Mouse (Mus musculus) left cerebral cortex, postnatal 14 days (tissue): ENCODE data around the gene Grin2c. TPM values are rescaled to one million over a fixed set of nuclear protein-coding genes. Genes with fewer than 3 reads are reported as not detected.
A peak's percentile ranks its signal among the peaks of the same experiment; 100 is the strongest.

Source experiments
- DNase-seq, 2 experiments: peaks; one replicate each; pipeline ENCODE4 v3.0.0; 2021 to 2022; ENCODE audit warnings: low spot score in 2 of 2, mixed read lengths in 1 of 2
- intact Hi-C: fragments of 180-260 bp; cut with DNase I; formaldehyde crosslinking; loops from one replicate; pipeline ENCODE4 v1.15.1; 2025
- total RNA-seq, 2 experiments: library from RNA; stranded (reverse); gene quantifications; 2 replicates each; pipeline ENCODE4 v1.2.3; 2021

Gene Grin2c
- total RNA-seq, 2 experiments from 2014 or later: 39.9 TPM

DNA sequence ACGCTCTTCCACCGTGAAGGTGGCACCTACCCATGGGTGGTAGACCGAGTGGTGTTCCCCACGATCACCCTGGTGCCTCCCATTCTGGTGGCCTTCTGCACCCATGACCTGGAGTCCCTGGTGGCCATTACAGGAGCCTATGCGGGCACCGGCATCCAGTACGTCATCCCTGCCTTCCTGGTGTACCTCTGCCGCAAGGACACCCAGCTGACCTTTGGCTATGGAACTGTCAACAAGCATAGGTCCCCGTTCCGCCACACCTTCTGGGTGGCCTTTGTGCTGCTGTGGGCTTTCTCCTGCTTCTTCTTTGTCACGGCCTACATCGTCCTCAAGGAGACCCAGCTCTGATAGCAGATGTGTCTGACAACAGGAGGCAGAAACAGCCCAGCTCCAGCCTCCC is 23.3 kb downstream of the Grin2c start:
- intact Hi-C loops: no loop called here
- no peak for DNase-seq

DNA sequence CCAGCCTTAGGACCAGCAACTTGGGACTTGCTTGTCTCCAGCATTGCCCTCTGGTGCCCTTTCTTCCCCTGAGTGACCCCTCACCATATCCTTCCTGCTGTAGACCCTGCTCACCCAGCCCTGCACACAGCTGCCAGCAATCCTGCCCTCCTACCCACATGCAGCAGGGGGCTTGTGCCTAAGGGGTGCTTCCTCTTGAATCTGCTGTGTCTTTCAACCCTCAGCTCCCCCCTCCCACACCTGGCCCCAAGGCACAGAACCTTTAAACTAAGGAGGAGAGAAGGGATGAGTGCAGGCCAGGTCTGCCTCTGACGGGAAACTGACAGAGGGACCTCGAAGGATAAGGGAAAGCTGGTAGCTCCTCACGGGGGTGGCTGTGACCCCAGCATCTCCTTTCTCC is 24.3 kb downstream of the Grin2c start:
- no peak for DNase-seq
- intact Hi-C loops: no loop called here

DNA sequence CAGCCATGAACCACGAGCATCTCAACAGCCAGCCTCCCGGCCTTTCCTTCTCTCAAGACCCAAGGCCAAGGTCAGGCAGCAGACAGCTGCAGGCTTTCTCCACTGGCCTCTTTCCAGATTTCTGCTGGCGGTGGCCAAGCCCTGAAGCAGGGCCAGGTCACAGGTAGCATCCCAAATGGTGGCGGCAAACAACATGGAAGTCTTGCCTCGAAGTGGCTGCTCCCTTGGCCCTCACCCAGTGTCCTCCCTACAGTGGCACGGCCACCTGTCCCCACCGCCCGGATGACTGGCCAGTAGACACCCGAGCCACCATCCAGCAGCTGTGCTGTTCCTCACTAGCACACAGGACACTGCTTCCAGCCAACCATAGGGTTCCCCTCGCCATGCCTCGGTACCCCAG is 25.6 kb downstream of the Grin2c start:
- DNase-seq: no peak
- intact Hi-C loops: no loop called here

DNA sequence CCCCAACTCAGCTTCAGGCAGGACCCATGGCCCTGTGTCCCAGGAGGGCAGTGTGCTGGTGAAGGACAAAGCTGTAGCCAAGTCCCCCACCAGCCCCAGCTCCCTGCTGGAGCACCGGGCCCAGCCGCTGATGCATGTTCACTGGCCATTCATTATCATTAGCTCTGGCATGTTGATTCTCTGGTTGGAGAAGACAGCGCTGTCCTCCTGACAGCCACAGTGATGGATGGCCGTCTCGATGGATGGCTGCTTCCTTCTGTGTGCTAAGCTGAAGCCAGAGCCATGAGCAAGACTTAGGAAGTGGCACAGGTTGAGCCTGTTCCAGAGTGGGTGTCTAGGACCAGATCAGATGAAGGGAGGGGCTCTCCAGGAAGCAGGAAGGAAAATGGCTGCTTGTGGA is 30.5 kb downstream of the Grin2c start:
- intact Hi-C loops: no loop called here
- no peak for DNase-seq

DNA sequence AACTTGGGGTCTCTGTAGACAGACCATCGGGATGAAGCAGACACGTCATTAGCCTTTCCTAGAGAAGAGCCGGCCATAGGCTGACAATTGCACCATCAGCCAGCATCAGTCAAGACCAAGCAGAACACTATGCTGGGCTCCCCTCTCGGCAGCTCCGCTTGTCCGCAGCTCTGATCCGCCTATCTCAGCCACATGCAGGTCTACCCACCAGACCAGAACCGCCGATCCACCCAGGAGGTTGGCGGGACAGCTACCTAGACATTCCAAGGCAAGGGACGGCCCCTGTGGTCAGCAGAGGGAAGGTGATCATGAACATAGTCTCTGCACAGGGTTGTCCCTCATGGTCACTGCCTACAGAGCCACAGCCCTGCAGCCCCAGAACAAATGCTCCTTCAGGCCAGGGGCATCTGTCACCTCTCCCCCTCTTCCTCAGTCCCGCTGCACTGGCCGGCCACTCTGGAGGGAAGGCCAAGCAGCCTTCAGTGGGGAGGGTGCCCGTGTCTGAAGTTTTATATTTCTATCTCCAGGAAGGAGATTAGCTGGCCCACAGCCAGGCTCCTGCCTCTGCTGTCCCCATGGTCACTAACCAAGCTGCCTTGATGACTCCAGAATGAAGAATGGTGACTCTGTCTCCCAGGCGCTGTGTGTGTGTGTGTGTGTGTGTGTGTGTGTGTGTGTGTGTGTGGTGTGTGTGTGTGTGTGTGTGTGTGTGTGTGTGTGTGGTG is 32.6 kb downstream of the Grin2c start:
- intact Hi-C loops: no loop called here
- peak in 1 of 2 experiments; percentile 52 for DNase-seq

DNA sequence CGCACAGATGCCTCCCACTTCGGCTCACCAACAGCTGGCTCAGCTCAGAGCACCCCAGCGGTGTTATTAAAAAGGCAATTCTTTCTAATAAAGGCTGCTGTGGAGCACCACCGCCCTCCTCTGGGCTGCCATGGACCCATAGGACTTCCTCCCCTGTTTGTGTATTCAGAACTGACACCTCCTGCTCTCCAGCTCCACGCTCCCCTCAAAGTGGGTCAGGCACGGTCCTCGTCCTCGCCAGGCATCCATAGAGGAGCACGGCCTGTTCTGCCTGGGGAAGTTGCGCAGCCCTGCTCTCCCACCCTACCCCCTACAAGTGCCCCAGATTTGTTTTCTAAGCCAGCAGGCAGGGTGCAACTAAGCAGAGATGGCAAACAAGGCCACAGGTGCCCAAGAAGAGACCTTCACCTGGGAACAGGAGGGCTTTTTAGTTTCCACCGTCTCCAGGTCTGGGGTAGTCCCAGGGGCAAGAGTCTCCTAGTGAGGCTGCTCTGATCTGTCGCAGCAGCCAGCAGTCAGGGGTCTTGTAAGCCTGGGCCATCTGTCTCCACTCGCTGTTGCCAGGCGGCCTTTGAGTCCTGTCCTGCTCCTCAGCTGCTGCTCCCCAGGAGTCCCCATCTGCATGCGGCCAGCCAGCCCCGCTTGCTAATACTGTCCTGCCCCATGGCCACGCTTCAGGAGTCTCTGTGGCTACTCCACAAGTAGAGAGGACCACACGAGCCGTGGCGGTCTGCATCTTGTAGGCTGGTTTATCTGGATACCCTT is 33.3 kb downstream of the Grin2c start:
- intact Hi-C loops: no loop called here
- DNase-seq: peak; percentile 53 to 68

DNA sequence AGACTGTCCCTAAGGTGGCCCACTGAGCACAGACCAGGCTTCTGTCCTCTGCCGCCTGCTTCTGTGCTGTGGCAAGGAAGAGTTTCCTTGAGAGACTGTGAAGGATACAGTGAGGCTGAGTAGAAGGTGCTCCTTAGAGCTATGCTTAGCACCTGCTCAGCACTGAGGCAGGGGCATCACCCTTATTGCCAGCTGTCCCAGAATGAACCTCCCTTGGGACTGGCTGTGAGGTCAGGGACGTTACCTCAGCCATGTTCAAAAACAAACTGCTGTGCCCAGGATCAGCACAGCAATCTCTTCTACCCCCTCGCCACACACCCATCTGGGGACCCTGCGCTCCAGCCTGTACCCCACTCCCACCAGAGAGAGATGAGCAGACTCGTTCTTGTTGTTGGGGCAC is 34.2 kb downstream of the Grin2c start:
- DNase-seq: no peak
- intact Hi-C loops: no loop called here

DNA sequence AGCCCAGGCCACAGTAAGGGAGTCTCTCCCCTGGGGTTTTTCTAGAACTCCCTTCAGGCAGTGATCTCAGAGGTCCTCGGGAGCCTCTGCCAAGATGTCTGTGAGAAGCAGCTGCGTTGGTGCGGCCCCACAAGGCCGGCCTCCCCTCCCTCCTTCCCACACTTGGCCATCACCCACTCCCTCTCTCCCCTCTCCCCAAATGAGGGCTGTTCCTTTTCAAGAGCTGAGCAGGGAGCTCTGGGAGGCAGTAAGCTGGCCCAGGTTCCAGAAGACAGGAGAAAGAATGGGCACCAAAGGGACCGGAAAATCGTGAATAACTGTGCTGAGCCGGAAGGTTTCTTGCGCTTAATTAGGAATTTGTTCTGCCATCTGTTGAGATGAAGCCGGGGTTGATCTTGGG is 35.1 kb downstream of the Grin2c start:
- intact Hi-C loops: no loop called here
- no peak for DNase-seq

DNA sequence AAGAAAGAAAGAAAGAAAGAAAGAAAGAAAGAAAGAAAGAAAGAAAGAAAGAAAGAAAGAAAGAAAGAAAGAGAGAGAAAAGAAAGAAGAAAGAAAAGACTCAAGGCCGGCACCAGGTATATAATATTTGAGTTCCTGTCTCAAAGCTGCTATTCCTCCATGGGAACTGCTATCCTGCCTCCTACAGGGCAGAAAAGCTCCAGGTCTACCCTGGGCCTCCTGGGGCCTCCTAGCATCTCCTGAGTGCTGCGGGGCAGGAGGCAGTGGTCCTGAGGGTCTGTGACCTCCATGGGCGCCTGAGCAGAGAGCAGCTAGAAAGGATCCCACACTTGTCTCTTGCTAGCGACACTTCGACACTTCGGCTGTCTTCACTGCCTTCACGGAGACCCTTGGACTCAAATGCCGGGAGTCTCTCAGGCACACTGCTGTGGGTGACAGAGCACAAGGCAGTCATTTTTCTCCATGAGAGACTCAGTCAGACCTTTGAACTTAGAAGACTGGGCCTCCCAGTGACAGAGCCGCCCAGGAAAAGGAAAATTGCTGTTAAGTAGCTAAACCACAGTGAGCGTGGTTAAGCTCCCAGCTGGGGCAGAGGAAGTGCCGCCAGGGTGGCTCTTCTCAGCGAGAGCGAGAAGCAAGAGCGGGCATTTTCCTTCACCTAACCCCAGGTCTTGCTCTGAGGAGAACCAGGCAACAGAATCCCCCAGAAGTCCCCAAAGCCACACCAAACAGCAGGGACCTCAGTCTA is 35.7 kb downstream of the Grin2c start:
- intact Hi-C loops: no loop called here
- no peak for DNase-seq

DNA sequence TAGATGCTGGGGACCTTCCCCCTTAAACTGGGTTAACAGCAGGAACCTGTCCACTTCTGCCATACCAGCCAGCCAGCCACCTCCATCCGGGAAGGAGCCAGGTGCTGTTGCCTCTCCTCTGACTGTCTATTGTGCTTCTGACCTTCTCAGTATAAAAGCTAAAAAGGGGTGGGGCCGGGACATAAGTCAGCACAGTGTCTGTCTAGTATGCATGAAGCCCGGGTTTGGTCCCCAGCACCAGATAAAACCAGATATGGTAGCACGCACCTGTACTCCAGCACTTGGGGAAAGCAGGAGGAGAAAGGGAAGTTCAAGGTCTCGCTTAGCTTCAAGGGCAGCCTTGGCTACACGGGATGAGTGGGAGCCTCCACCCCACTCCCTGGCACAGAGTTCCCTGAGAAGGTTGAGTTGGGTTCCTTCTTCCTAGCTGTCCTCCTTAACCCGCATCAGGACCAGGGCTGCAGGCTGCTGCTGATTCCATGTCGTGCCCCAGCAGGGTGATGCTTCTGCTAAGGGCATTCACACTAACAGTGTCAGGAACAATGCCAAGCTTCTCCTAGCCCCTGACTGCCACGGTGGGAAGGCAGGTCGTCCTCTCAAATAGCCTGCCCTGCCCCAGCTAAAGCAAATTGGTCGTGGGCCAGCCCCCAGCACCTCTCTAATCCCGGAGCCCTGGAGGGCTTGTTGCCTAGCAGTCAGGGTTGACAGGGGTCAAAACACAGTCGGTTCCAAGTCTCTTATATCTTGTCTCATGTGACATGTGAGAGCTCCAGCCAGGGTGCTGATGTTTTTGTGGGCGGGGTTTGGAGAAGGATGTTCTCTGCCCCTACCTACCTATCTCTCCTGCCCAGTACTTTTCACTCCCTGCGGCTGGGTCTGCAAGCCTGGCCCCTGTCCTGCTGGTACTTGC is 37.8 kb downstream of the Grin2c start:
- no peak for DNase-seq
- intact Hi-C loops: no loop called here

DNA sequence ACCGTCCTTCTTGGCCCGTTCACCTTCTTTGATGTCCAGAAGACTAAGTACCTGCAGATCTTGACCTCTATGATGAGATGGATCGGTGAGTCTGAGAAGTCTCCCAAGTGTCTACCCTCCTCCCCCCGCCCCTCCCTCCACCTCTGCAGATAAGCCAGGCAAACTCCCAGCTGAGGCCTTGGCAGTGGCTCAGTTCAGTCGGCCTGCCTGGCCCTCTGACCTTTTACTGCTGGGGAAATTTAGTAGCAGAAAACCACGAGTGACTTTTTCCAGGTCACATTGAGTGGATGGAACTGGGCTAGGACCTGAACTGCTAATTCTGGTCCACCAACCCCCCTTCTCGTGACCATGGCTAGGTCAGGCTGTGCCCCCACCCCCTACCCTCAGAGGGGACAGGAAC is 38.6 kb downstream of the Grin2c start:
- intact Hi-C loops: no loop called here

DNA sequence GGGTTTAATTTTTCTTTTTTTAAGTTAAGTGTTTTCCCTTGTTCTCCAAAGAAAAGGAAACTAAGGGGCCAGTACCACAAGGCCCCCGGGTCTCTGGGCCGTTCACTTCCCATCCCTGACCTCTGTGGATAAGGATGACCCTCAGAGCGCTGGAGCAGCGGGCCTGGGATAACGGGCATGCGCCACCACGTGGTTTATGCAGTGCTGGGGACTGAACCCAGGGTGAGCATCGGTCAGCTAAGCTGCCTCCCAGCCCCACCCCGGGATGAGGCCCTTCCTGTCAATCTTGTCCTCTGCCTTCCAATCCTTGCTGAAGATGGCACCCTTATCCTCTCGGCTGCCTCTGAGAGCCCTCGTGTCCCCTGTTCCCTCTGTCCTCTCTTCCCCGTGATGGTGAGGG is 39.4 kb downstream of the Grin2c start:
- intact Hi-C loops: no loop called here

More for the DNA sequence above, 38.6 kb downstream of the Grin2c start:
- DNase-seq: no peak

DNA sequence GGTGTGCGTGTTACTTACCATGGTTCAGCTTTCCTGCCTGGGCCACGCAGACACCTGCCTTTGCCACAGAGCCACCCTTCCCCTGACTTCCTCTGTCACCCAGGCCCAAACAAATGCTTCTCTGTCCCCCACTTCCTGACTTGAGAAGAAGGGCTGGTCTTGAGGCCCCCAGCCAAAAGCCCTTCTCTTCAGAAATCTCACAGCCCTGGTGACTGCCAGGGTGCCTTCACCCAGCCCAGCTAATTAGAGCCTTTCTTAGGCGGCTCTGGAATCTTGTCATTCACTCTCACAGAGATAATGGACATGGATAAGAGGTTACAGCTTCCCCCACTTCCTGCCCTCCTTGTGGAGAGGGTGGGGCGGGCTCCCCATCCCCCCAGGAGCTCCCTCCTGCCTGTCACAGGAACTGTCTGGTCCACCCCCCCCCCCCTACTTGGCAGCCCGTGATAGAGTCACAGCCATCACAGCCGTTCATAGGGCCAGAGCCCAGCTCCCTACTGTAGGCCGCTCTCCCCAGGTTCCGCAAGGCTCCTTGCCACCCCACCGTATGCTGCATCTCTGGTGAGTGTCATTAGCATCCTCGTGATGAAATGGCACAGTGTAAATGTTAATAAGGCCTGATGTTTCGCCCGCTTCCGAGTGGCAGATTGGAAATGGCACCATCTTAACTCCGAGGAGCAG is 40.1 kb downstream of the Grin2c start:
- intact Hi-C loops: no loop called here
- DNase-seq: no peak

More for the DNA sequence above, 39.4 kb downstream of the Grin2c start:
- no peak for DNase-seq

DNA sequence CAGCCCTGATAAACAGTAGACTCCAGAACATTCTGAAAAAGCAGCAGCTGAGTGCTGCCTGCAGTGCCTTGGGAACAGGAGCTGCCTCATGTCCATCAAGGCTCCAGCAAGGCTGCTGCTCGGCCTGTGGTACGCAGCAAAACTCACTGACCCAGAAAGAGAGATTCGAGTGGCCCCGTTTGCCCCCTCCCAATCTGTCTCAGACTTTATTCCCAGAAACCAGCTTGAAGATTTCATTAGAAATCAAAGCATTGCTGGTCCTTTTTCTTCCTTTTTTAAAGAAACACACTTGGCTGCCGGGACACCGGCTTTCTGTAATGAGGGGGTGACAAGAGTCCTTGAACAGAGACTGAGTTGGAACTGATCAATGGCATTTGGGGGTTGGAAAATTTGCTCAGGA is 41.7 kb downstream of the Grin2c start:
- DNase-seq: no peak
- intact Hi-C loops: no loop called here

DNA sequence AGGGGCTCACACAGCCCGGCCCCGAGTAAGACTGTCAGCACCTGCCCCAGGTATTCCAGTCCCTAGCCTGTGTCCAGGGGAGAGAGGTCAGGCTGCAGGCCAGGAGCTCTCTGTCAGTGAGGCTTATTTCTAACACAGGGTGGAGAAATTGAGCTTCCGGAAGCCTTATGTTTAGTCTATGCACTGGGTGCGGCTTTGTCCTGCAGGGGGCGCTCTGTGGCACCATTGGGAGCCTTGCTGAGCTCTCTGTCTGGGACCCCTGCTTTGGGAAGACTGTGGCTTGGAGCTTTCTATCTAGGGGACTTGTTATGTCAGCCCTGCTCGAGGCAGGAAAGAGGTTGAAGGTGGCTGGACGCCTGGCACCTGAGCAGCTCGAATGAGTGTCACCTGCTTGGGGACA is 42.2 kb downstream of the Grin2c start:
- intact Hi-C loops: no loop called here
- peak; percentile 61 to 75 for DNase-seq

DNA sequence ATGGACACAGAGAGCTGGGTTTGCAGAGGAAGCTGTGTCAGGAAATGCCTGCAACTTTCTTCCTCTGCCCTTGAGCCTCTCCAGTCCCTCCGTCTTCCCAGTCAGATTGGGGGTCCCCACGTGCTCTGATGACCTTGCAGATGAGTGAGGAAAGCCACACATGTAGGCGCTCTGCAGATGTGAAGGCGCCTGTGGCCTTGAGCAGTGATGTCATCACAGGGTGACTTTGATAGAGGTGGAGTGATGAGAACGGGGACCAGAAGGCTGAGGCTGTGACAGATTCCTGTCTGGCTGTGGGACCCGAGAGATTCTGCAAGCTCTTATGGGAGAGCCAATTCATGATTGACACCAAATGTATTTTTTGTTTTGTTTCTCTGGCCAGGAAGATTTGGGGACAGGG is 43.2 kb downstream of the Grin2c start:
- intact Hi-C loops: no loop called here
- DNase-seq: no peak

DNA sequence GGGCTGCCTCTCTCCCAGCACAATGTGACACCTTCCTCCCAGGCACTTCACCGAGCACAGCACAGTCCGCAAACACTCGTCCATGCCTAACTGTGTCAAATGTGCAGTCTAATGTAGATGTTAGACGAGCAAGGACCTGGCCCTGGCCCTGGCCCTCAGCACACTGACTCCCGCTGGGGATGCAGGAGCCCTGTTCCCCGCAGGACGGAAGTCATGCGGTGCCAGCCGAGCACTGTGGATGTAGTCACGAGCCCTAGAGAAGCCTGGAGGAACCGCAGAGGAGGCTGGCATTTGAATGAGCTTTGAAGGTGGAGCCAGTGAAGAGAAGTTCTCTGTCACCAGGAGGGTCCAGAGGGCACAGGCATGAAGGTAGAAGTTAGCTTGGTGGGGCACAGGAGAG is 43.6 kb downstream of the Grin2c start:
- intact Hi-C loops: no loop called here

DNA sequence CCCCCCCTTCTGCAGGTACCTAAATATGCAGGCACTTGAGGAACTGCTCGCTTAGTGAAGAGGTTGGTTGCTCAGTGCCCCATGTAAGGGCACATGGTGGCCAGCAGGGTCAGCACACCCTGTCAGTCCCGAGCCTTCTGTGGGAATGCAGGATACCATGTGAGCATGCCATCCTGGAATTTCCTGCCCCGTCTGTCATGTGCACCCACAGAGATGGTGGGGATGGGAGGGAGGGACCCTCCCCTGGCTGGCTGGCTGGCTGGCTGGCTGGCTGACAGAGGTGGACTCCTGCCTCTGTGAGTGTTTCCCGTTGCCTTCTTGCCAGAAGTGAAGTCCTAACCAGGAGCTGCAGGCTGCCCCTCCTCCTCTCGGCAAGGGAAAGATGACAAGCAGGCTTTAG is 44.5 kb downstream of the Grin2c start:
- no peak for DNase-seq
- intact Hi-C loops: no loop called here

More for the DNA sequence above, 43.6 kb downstream of the Grin2c start:
- DNase-seq: no peak

DNA sequence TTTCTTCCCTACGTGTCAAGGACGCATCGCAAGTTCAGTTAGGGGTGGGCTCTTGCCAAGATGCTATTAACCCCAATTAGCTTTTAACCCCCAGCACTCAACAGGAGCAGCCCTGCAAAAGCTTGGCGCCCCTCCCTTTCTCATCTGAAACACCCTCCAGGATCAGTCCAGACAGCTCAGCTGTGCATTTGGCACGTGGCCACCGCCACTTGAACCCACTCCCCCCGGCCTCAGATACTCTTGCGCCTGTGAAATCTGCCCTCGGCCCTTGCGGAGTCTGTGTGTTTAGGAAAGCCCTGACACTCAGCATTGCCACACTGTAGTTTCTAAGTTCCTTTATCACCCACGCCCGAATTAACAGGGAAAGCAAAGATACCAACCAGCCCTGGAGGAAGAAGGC is 45.0 kb downstream of the Grin2c start:
- no peak for DNase-seq
- intact Hi-C loops: no loop called here
